Mouse (Mus musculus) CH12.LX (cell line): Measurements from ENCODE around the gene Grik2. TPM values are rescaled to one million over a fixed set of nuclear protein-coding genes. Genes with fewer than 3 reads are reported as not detected.

Experiments used
- DNase-seq: peaks from one replicate; pipeline ENCODE4 v3.0.0-alpha.2; 2013; ENCODE audit errors: extremely low read depth
- H3K27ac ChIP-seq: 2 replicates; pipeline ENCODE4 v1.5.1; 2012; ENCODE audit warnings: low read depth, mild to moderate bottlenecking, control low read depth, moderate library complexity; ENCODE audit not compliant: insufficient read depth
- H3K27me3 ChIP-seq: replicated peaks from 2 replicates; pipeline ENCODE3; 2012; ENCODE audit warnings: inconsistent platforms
- H3K36me3 ChIP-seq, 2 experiments: replicated peaks in 1 of 2; 2 replicates each; pipeline versions ENCODE3 to v1.6.1; 2012; ENCODE audit warnings: inconsistent platforms in 1 of 2, low read length in 1 of 2, mild to moderate bottlenecking in 1 of 2, mixed read lengths in 1 of 2, moderate library complexity in 1 of 2; ENCODE audit not compliant: control insufficient read depth in 1 of 2, insufficient read depth in 1 of 2
- H3K4me1 ChIP-seq, 2 experiments: 2 replicates each; pipeline ENCODE4 v1.6.1; 2012; ENCODE audit warnings: inconsistent platforms in 1 of 2, moderate library complexity in 1 of 2; ENCODE audit not compliant: insufficient read depth in 2 of 2, control insufficient read depth in 1 of 2
- H3K4me2 ChIP-seq: 2 replicates; pipeline ENCODE4 v1.6.1; 2012; ENCODE audit warnings: low read depth, mild to moderate bottlenecking, control low read depth; ENCODE audit not compliant: poor library complexity, insufficient read depth, severe bottlenecking
- H3K4me3 ChIP-seq, 3 experiments: fragments of 150-350 bp in 1 of 3; sonication (generic) in 1 of 3; replicated peaks in 1 of 3; 2 replicates each; pipeline versions ENCODE3 to v1.5.1; 2011 to 2012; ENCODE audit warnings: low read depth in 2 of 3, low read length in 2 of 3, mild to moderate bottlenecking in 2 of 3, moderate library complexity in 2 of 3, control low read depth in 1 of 3, improper control_type of control experiment in 1 of 3, inconsistent platforms in 1 of 3, mixed read lengths in 1 of 3; ENCODE audit not compliant: poor library complexity in 1 of 3
- H3K79me2 ChIP-seq: replicated peaks from 2 replicates; pipeline ENCODE4 v1.6.1; 2012; ENCODE audit warnings: mild to moderate bottlenecking, moderate library complexity; ENCODE audit not compliant: control insufficient read depth, poor library complexity, insufficient read depth, severe bottlenecking; ENCODE audit errors: extremely low read depth
- H3K9ac ChIP-seq: 2 replicates; pipeline ENCODE4 v1.6.1; 2012; ENCODE audit warnings: low read depth, mild to moderate bottlenecking, control low read depth, moderate library complexity; ENCODE audit not compliant: insufficient read depth
- H3K9me3 ChIP-seq: replicated peaks from 2 replicates; pipeline ENCODE3; 2012; ENCODE audit warnings: low read length, inconsistent platforms, mixed read lengths
- BHLHE40 ChIP-seq: IDR thresholded peaks from 2 replicates; pipeline ENCODE4 v1.6.1; 2011; ENCODE audit warnings: mild to moderate bottlenecking, low read depth, low read length, improper control_type of control experiment
- CHD2 ChIP-seq: IDR thresholded peaks from 2 replicates; pipeline ENCODE4 v1.6.1; 2011; ENCODE audit warnings: low read length, improper control_type of control experiment
- CTCF ChIP-seq, 2 experiments: IDR thresholded peaks in 1 of 2; conservative IDR thresholded peaks in 1 of 2; 2 replicates each; pipeline ENCODE4 v1.5.1; 2011 to 2012; ENCODE audit warnings: low read depth in 2 of 2, low read length in 2 of 2, improper control_type of control experiment in 1 of 2, inconsistent platforms in 1 of 2, mild to moderate bottlenecking in 1 of 2, moderate library complexity in 1 of 2
- ELF1 ChIP-seq: IDR thresholded peaks from 2 replicates; pipeline ENCODE4 v1.6.1; 2014; ENCODE audit warnings: low read depth, mild to moderate bottlenecking, inconsistent platforms, low read length, improper control_type of control experiment
- IRF4 ChIP-seq: IDR thresholded peaks from 2 replicates; pipeline ENCODE4 v1.6.1; 2014; ENCODE audit warnings: low read depth, mild to moderate bottlenecking, inconsistent platforms, low read length, improper control_type of control experiment
- JUN ChIP-seq: IDR thresholded peaks from 2 replicates; pipeline ENCODE4 v1.6.1; 2011; ENCODE audit warnings: low read depth, mild to moderate bottlenecking, low read length, improper control_type of control experiment, moderate library complexity; ENCODE audit not compliant: insufficient read depth
- JUND ChIP-seq: conservative IDR thresholded peaks from 2 replicates; pipeline ENCODE4 v1.6.1; 2011; ENCODE audit warnings: low read depth, low read length, improper control_type of control experiment
- MAZ ChIP-seq: IDR thresholded peaks from 2 replicates; pipeline ENCODE4 v1.6.1; 2012; ENCODE audit warnings: low read depth, mild to moderate bottlenecking, inconsistent platforms, low read length, improper control_type of control experiment, moderate library complexity
- MXI1 ChIP-seq: IDR thresholded peaks from 2 replicates; pipeline ENCODE4 v1.6.1; 2011; ENCODE audit warnings: mild to moderate bottlenecking, low read depth, low read length, improper control_type of control experiment
- NELFE ChIP-seq: IDR thresholded peaks from 2 replicates; pipeline ENCODE4 v1.6.1; 2011; ENCODE audit warnings: low read depth, low read length, improper control_type of control experiment
- NRF1 ChIP-seq: IDR thresholded peaks from 2 replicates; pipeline ENCODE4 v1.6.1; 2014; ENCODE audit warnings: low read depth, mild to moderate bottlenecking, inconsistent platforms, low read length, improper control_type of control experiment, moderate library complexity
- POLR2A ChIP-seq: IDR thresholded peaks from 2 replicates; pipeline ENCODE4 v1.6.1; 2011; ENCODE audit warnings: low read depth, mild to moderate bottlenecking, improper control_type of control experiment, low read length
- RCOR1 ChIP-seq: conservative IDR thresholded peaks from 2 replicates; pipeline ENCODE4 v1.6.1; 2012; ENCODE audit warnings: low read depth, mild to moderate bottlenecking, inconsistent platforms, low read length, improper control_type of control experiment
- SIN3A ChIP-seq: IDR thresholded peaks from 2 replicates; pipeline ENCODE4 v1.6.1; 2012; ENCODE audit warnings: low read length, improper control_type of control experiment, inconsistent platforms
- SMC3 ChIP-seq: IDR thresholded peaks from 2 replicates; pipeline ENCODE4 v1.6.1; 2011; ENCODE audit warnings: low read depth, low read length, improper control_type of control experiment
- TCF12 ChIP-seq: IDR thresholded peaks from 2 replicates; pipeline ENCODE4 v1.6.1; 2014; ENCODE audit warnings: low read depth, mild to moderate bottlenecking, inconsistent platforms, low read length, improper control_type of control experiment
- USF1 ChIP-seq: IDR thresholded peaks from 2 replicates; pipeline ENCODE4 v1.6.1; 2014; ENCODE audit warnings: low read depth, mild to moderate bottlenecking, inconsistent platforms, low read length, improper control_type of control experiment
- dilution Hi-C: fragments of 300-500 bp; cut with MboI; formaldehyde crosslinking; loops from 2 replicates; pipeline ENCODE4 v1.14.3; 2020; ENCODE audit warnings: low sequenced_read_pairs; ENCODE audit not compliant: extremely low pct_unique_long_range_greater_than_20kb, extremely low pct_ligation_motif_present
- in situ Hi-C: fragments of 300-500 bp; cut with MboI; formaldehyde crosslinking; loops from 3 replicates; pipeline ENCODE4 v1.14.3; 2019; ENCODE audit warnings: low sequenced_read_pairs, low pct_ligation_motif_present, low pct_unique_long_range_greater_than_20kb, mixed read lengths
- polyA plus RNA-seq: library from polyadenylated mRNA; unstranded; fragments of >175 nt; gene quantifications from 2 replicates; pipeline ENCODE4 v1.2.1, GENCODE M21; 2012; ENCODE audit warnings: low read depth; ENCODE audit not compliant: insufficient read length
- total RNA-seq, 2 experiments: library from RNA; depleted of rRNA; stranded (reverse); fragments of 300-350 nt in 1 of 2; fragments of >200 nt in 1 of 2; gene quantifications; 2 replicates each; pipeline ENCODE4 v1.2.3; 2012 to 2014

Grik2 gene
- total and polyA plus RNA-seq, 3 experiments, result not detected

- Histone ChIP-seq H3K4me1 (no peaks in the 10 kb centered on the region), H3K27ac (no peak overlapping the region), H3K9ac (no peak overlapping the region), H3K4me3 (no peak overlapping the region), H3K79me2 (no peaks in the 10 kb centered on the region), H3K27me3 (no peaks in the 10 kb centered on the region), H3K36me3 (no peaks in the 10 kb centered on the region), H3K9me3 (no peaks in the 10 kb centered on the region), H3K4me2 (no peak overlapping the region)
- in situ Hi-C loops (no loop called here), dilution Hi-C loops (no loop called here)
- DNase-seq, result no peak
- no peak for TF ChIP-seq MAZ
- TF ChIP-seq, all 38 proteins: peak for 0
These were observed 71.7 kb downstream of the Grik2 start for GRCm38 (mm10) chr10:49716856-49717255.

GRCm38 (mm10) chr10:49709748-49710147, 78.8 kb downstream of the Grik2 start:
- TF ChIP-seq TCF12 (no peak), BHLHE40 (no peak), SIN3A (no peak), NELFE (no peak), USF1 (no peak), ELF1 (no peak), SMC3 (no peak), NRF1 (no peak), CHD2 (no peak), MXI1 (no peak), JUN (no peak), JUND (no peak), RCOR1 (no peak), POLR2A (no peak), CTCF (conservative IDR thresholded peaks at IDR 0.05 in 1 of 2, IDR thresholded peaks at IDR 0.05 in 1 of 2; ENCODE audit: low read depth in 2 of 2, low read length in 2 of 2) (no peak)
- Histone ChIP-seq H3K4me3 (no peak overlapping the region), H3K27ac (no peak overlapping the region), H3K79me2 (no peaks in the 10 kb centered on the region), H3K4me1 (no peaks in the 10 kb centered on the region), H3K4me2 (no peak overlapping the region), H3K9ac (no peak overlapping the region), H3K36me3 (no peaks in the 10 kb centered on the region), H3K9me3 (no peaks in the 10 kb centered on the region), H3K27me3 (no peaks in the 10 kb centered on the region)
- dilution Hi-C loops (no loop called here), in situ Hi-C loops (no loop called here)
- DNase-seq, result no peak

GRCm38 (mm10) chr10:49704446-49704845, 84.1 kb downstream of the Grik2 start:
- H3K79me2 ChIP-seq, result no peaks in the 10 kb centered on the region
- H3K36me3 ChIP-seq, result no peaks in the 10 kb centered on the region
- H3K4me1 ChIP-seq, result no peaks in the 10 kb centered on the region
- no peak overlapping the region for H3K9ac ChIP-seq
- no peaks in the 10 kb centered on the region for H3K27me3 ChIP-seq
- H3K4me2 ChIP-seq, result no peak overlapping the region
- H3K27ac ChIP-seq, result no peak overlapping the region
- H3K4me3 ChIP-seq, result no peak overlapping the region
- dilution Hi-C loops, result no loop called here
- DNase-seq, result no peak
- H3K9me3 ChIP-seq, result no peaks in the 10 kb centered on the region
- in situ Hi-C loops, result no loop called here
- TF ChIP-seq IRF4 (no peak), BHLHE40 (no peak), ELF1 (no peak)
- TF ChIP-seq, all 38 proteins: peak for 0
